Mouse (Mus musculus) urinary bladder, postnatal 25 days (tissue): ENCODE data around the gene Gm20767.
"Not testable (repeated sequence)": the region's sequence is repeated elsewhere in the genome, so short reads cannot be mapped to it uniquely, and the experiment has no call there.

Experiments
- DNase-seq: peaks from one replicate; pipeline ENCODE4 v3.0.0; 2022; ENCODE audit warnings: low spot score

Gm20767 gene

GRCm38 (mm10) chr13:120139946-120140345 is at the start of gene Gm20767:
TSS of gene Gm20767 (plus strand) at chr13:120140246.
- DNase-seq: not testable (repeated sequence)

- DNase-seq: not testable (repeated sequence)
These were observed 47.1 kb upstream of the Gm20767 start for GRCm38 (mm10) chr13:120092950-120093349.

DNA sequence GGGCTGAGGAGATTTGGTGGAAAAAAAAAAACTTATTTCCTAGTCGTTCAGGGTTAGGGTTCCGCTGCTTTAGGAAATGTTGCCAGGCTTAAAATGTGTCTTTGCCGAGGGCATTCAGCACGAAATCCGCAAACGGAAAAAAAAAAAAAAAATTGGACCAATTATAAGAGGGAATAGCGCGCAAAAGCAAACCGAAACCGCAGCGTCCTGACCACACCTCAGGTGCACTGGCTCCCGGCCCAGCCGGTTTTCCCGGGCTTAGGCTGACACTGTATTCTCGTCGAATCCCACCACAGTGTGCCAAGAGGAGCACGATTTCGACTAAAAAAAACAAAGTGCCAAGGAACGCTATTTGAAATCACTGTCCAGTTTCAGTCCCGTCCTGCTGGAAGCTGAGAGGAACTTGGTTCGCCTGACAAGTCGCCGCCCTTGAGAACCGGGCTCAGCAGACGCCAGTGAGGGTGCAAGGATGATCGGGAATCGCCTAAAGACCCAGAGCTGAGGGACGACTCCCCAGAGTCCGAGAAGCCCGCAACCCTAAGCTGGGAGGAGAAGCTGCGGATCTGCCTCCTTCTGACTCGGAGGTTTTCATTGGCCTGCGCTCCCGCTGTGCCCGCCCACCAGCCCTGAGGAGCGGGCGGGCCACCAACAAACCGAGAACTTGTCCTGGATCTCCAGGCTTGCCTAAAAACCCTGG is 43.7 kb upstream of the Gm20767 start:
- DNase-seq: not testable (repeated sequence)

- not testable (repeated sequence) for DNase-seq
These were observed 43.1 kb upstream of the Gm20767 start for GRCm38 (mm10) chr13:120096938-120097256.

- not testable (repeated sequence) for DNase-seq
These were observed 40.7 kb upstream of the Gm20767 start for GRCm38 (mm10) chr13:120099327-120099726.

DNA sequence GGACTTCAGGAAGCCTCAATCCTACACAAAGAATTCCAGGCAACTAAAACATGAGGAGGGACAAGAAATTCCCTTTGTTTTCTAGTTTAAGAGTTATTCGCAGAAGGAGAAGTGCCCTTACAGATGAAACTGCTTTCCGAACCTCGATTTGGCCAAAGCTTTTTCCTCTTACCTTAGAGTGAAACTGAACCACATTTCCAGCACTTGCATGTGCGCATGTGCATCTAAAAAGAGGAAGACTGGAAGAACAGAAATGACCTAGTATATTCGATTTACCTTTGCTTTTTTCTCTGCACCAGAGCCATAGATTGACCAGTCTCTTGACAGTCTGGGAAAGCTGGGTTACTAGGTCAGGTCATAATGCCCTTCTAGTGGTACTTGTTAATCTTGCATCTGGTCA is 33.5 kb upstream of the Gm20767 start:
- not testable (repeated sequence) for DNase-seq

- not testable (repeated sequence) for DNase-seq
These were observed 33.0 kb upstream of the Gm20767 start for GRCm38 (mm10) chr13:120107000-120107399.

GRCm38 (mm10) chr13:120142348-120142747 is 2.3 kb downstream of the Gm20767 start:
- not testable (repeated sequence) for DNase-seq

DNA sequence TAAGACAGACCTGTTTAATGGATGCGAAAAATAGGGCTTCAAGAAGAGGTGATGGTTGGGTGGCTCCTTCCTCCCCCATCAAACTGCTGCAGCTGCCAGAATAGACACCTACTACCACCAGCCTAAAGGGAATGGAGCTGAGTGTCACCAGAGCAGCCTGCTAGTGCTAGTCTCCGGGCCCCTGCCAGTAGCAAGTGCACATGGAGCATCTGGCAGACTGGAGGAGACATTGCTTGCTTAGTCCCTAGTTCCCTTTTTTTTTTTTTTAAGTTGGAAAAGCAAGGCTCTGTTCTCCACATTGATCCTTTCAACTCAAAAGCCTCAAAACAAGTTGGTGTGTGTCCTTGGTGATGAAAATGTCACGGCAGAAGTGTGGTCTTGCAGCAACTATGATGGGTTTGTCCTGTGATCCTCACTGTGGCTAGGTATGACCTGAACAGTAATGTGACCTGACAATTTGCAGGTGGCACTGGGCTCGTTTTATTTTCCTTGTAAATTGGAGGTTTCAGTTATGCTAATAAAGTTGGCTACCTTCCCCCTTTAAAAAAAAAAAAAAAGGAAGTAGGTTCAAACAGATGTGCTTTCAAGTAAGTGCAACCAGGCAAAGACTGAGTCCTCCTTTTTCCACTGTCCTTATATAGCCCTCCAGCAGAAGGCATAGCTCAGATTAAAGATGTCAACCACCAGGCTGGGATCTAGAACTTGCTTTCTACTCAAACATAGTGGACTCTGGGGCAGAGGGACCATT is 9.8 kb downstream of the Gm20767 start:
- not testable (repeated sequence) for DNase-seq

DNA sequence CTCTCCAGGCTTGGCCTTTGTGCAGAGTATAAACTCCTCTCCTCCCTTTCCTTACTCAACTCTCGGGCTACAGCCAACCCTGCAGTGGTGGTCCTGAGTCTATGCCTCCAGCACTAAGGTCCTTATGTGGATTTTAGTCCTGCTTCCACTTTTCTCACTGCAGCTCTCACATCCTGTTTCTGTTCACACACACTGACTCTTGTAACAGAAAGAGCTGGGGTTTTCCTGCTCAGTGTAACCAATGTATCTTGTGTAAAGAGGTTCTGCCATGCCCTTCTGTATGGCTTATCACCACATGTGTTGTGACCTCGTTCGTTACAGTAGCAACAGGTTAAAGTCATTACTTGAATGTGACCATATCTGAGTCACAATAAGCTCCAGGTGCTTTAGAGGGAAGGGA is 10.5 kb downstream of the Gm20767 start:
- not testable (repeated sequence) for DNase-seq

DNA sequence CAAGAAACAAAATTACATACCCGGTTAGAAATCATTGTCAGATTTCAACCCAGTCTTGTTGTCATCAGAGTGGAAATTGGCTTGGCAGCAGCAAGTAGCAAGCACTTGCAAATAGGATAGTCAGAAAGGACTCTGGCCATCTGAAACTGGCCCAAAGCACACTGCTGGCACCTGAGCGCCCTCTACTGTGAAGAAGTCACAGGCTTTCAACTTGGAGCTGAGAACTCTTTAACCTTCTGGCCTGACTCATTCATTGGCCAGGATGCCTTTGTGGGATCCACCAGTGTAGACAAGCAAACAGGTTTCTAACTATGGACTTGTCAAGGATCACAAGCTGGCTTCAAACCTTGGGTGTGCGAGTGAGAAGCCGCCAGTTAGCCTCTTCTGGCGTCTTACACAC is 28.3 kb downstream of the Gm20767 start:
- DNase-seq: not testable (repeated sequence)

- DNase-seq: not testable (repeated sequence)
These were observed 32.1 kb downstream of the Gm20767 start, which contains the start of gene Gm21818 for GRCm38 (mm10) chr13:120172133-120172532. TSS of gene Gm21818 (plus strand) at chr13:120172433.

- not testable (repeated sequence) for DNase-seq
These were observed 56.3 kb downstream of the Gm20767 start for GRCm38 (mm10) chr13:120196189-120196821.
